ENCODE assay signal across 11 mouse cellular contexts in the genomic region with DNA sequence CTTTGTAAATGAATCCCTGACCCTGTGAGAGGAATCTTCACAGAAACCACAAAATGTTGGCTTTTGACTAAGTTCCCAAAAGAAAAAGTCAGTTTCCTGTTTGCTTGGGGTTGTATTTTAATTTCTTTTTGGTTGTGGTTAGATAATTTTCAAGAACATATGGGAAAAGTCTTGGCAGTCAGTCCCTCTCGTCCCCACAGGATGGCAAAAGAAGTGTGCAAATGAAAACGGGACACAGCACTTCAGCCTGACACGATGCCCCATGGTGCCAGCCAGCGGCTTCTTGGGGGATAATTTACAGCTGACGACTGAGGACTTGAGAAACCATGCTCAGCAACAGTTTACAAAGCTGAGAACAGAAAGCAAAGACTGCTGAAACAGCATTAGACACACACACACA.
DNase-seq lines count a peak whose midpoint lies in the region; ATAC-seq and TF ChIP-seq lines count a peak whose summit lies in the region.
"Had no signal": no experiment of that assay in that cellular context is flagged by ENCODE, and none has a peak within 500 bp of the region (broad histone marks: within the 10 kb centered on the region; RNA-seq: fewer than 3 reads in every experiment).

No protein-coding gene starts in this region.

- H3K9ac ChIP-seq in hindbrain, postnatal 0 days (replicated peaks; ENCODE audit: low read length): no peak overlapping the region
- H3K9ac ChIP-seq in hindbrain, embryonic 14.5 days: no peak overlapping the region
- no peak overlapping the region for H3K9ac ChIP-seq in neural tube, embryonic 11.5 days (ENCODE audit: low read length)
- no peak overlapping the region for H3K9ac ChIP-seq in neural tube, embryonic 15.5 days (replicated peaks)
- no peak overlapping the region for H3K9ac ChIP-seq in stomach, postnatal 0 days (ENCODE audit: low read length)

- peak; percentile 50 for DNase-seq in hindbrain, postnatal 0 days (ENCODE audit: low spot score)
- no peak for DNase-seq in hindbrain, embryonic 14.5 days (ENCODE audit: low spot score)
- DNase-seq in neural tube, embryonic 11.5 days (ENCODE audit: low spot score): peak; percentile 29
- DNase-seq in embryo, embryonic 11 days: peak; percentile 51
- DNase-seq in stomach, postnatal 0 days (ENCODE audit: low spot score): no peak
- no peak for DNase-seq in gastrocnemius, adult 18-20 months (ENCODE audit: low spot score)
- no peak for DNase-seq in MN1 (ENCODE audit: low spot score)
- DNase-seq: right cerebral cortex, postnatal 14 days had no signal

- WGBS in hindbrain, postnatal 0 days: 15% methylated on average over 5 of the region's 5 CpGs
- 32% methylated on average over 5 of the region's 5 CpGs for WGBS in hindbrain, embryonic 14.5 days
- 20% methylated on average over 5 of the region's 5 CpGs for WGBS in neural tube, embryonic 11.5 days
- WGBS in neural tube, embryonic 15.5 days: 8% methylated on average over 5 of the region's 5 CpGs
- WGBS in stomach, postnatal 0 days: 28% methylated on average over 5 of the region's 5 CpGs

- no peaks in the 10 kb centered on the region for H3K27me3 ChIP-seq in hindbrain, postnatal 0 days (ENCODE audit: insufficient read depth, low read length)
- no peaks in the 10 kb centered on the region for H3K27me3 ChIP-seq in hindbrain, embryonic 14.5 days (ENCODE audit: control insufficient read depth, insufficient read depth, low read length)
- no peaks in the 10 kb centered on the region for H3K27me3 ChIP-seq in neural tube, embryonic 11.5 days (ENCODE audit: control insufficient read depth, insufficient read depth, low read length)
- no peaks in the 10 kb centered on the region for H3K27me3 ChIP-seq in neural tube, embryonic 15.5 days (replicated peaks)
- no peaks in the 10 kb centered on the region for H3K27me3 ChIP-seq in stomach, postnatal 0 days (ENCODE audit: control insufficient read depth, insufficient read depth, low read length)

- no peak for ATAC-seq in hindbrain, postnatal 0 days
- ATAC-seq in hindbrain, embryonic 14.5 days (ENCODE audit: low FRiP score): no peak
- no peak for ATAC-seq in neural tube, embryonic 11.5 days (ENCODE audit: insufficient read depth, low FRiP score, low TSS enrichment)
- no peak for ATAC-seq in neural tube, embryonic 15.5 days (ENCODE audit: low FRiP score)
- ATAC-seq in stomach, postnatal 0 days (ENCODE audit: low FRiP score, low TSS enrichment): no peak

- TF ChIP-seq CTCF in hindbrain, postnatal 0 days (IDR thresholded peaks at IDR 0.05; ENCODE audit: low read depth): peak; percentile 56
- TF ChIP-seq CTCF in stomach, postnatal 0 days (IDR thresholded peaks at IDR 0.05; ENCODE audit: low read depth): peak; percentile 57

- no peak overlapping the region for H3K27ac ChIP-seq in hindbrain, postnatal 0 days
- H3K27ac ChIP-seq in hindbrain, embryonic 14.5 days: no peak overlapping the region
- H3K27ac ChIP-seq in neural tube, embryonic 11.5 days (ENCODE audit: low read depth, low read length): no peak overlapping the region
- no peak overlapping the region for H3K27ac ChIP-seq in neural tube, embryonic 15.5 days (replicated peaks)
- no peak overlapping the region for H3K27ac ChIP-seq in stomach, postnatal 0 days (replicated peaks)
- H3K27ac ChIP-seq: forebrain, embryonic 10.5 days had no signal

- H3K36me3 ChIP-seq in hindbrain, postnatal 0 days (ENCODE audit: insufficient read depth, low read length): no peaks in the 10 kb centered on the region
- no peaks in the 10 kb centered on the region for H3K36me3 ChIP-seq in hindbrain, embryonic 14.5 days (replicated peaks; ENCODE audit: control insufficient read depth, insufficient read depth)
- no peaks in the 10 kb centered on the region for H3K36me3 ChIP-seq in neural tube, embryonic 11.5 days (ENCODE audit: control insufficient read depth, insufficient read depth, low read length)
- H3K36me3 ChIP-seq in neural tube, embryonic 15.5 days: no peaks in the 10 kb centered on the region
- no peaks in the 10 kb centered on the region for H3K36me3 ChIP-seq in stomach, postnatal 0 days (ENCODE audit: control insufficient read depth, insufficient read depth, low read length)
- H3K36me3 ChIP-seq: forebrain, embryonic 10.5 days; G1E had no signal

- no peak for TF ChIP-seq EP300 in stomach, postnatal 0 days (optimal IDR thresholded peaks at IDR 0.05)

- H3K9me3 ChIP-seq in hindbrain, postnatal 0 days (ENCODE audit: low read length): no peaks in the 10 kb centered on the region
- H3K9me3 ChIP-seq in hindbrain, embryonic 14.5 days (ENCODE audit: control insufficient read depth, low read length): no peaks in the 10 kb centered on the region
- H3K9me3 ChIP-seq in neural tube, embryonic 11.5 days (ENCODE audit: control insufficient read depth, low read length): no peaks in the 10 kb centered on the region
- H3K9me3 ChIP-seq in neural tube, embryonic 15.5 days (replicated peaks): no peaks in the 10 kb centered on the region
- H3K9me3 ChIP-seq in stomach, postnatal 0 days (ENCODE audit: control insufficient read depth, low read length): no peaks in the 10 kb centered on the region
- H3K9me3 ChIP-seq: forebrain, embryonic 10.5 days; G1E had no signal

- H3K4me2 ChIP-seq in hindbrain, postnatal 0 days (ENCODE audit: low read depth, low read length): no peak overlapping the region
- no peak overlapping the region for H3K4me2 ChIP-seq in hindbrain, embryonic 14.5 days (replicated peaks)
- H3K4me2 ChIP-seq in neural tube, embryonic 11.5 days (ENCODE audit: low read depth): no peak overlapping the region
- H3K4me2 ChIP-seq in neural tube, embryonic 15.5 days: no peak overlapping the region
- no peak overlapping the region for H3K4me2 ChIP-seq in stomach, postnatal 0 days (replicated peaks; ENCODE audit: low read depth)

- H3K4me1 ChIP-seq in hindbrain, postnatal 0 days (ENCODE audit: insufficient read depth, low read length): no peaks in the 10 kb centered on the region
- H3K4me1 ChIP-seq in hindbrain, embryonic 14.5 days (replicated peaks; ENCODE audit: control insufficient read depth, insufficient read depth, low read length): no peaks in the 10 kb centered on the region
- no peaks in the 10 kb centered on the region for H3K4me1 ChIP-seq in neural tube, embryonic 11.5 days (ENCODE audit: control insufficient read depth, insufficient read depth, low read length)
- no peaks in the 10 kb centered on the region for H3K4me1 ChIP-seq in neural tube, embryonic 15.5 days
- no peaks in the 10 kb centered on the region for H3K4me1 ChIP-seq in stomach, postnatal 0 days (replicated peaks; ENCODE audit: control insufficient read depth, insufficient read depth)

- no peak overlapping the region for H3K4me3 ChIP-seq in hindbrain, postnatal 0 days (ENCODE audit: low read length)
- no peak overlapping the region for H3K4me3 ChIP-seq in hindbrain, embryonic 14.5 days (replicated peaks; ENCODE audit: low read length)
- no peak overlapping the region for H3K4me3 ChIP-seq in neural tube, embryonic 11.5 days (ENCODE audit: low read depth, low read length)
- no peak overlapping the region for H3K4me3 ChIP-seq in neural tube, embryonic 15.5 days (replicated peaks)
- H3K4me3 ChIP-seq in stomach, postnatal 0 days (ENCODE audit: low read depth, low read length): no peak overlapping the region
- H3K4me3 ChIP-seq: forebrain, embryonic 10.5 days had no signal

Comparison
In these comparisons a context has a peak if more than half of its experiments do, and no peak if none do; other contexts are left out.
1. DNase-seq: peak in hindbrain, postnatal 0 days (single experiment), neural tube, embryonic 11.5 days (single experiment) and embryo, embryonic 11 days (single experiment); none in hindbrain, embryonic 14.5 days (single experiment), stomach, postnatal 0 days (single experiment), gastrocnemius, adult 18-20 months (single experiment) and MN1 (single experiment).